Mouse (Mus musculus): ENCODE data around the gene Gm5129. TPM values are rescaled to one million over a fixed set of nuclear protein-coding genes. Genes with fewer than 3 reads are reported as not detected.
"Not testable (repeated sequence)": the region's sequence is repeated elsewhere in the genome, so short reads cannot be mapped to it uniquely, and the experiment has no call there.

Gene Gm5129
- polyA plus RNA-seq, 1 experiment from 2014 or later: not detected

GRCm38 (mm10) chr5:29741093-29741492, 5.4 kb upstream of the Gm5129 start:
- Histone ChIP-seq H3K4me3 (ENCODE audit: inconsistent target) (no peak overlapping the region), H3K36me3 (ENCODE audit: inconsistent target) (no peaks in the 10 kb centered on the region), H3K27ac (no peak overlapping the region), H3K79me2 (ENCODE audit: inconsistent target) (peaks cover 100% of the 10 kb centered on the region)
- 85% methylated on average over 4 of the region's 4 CpGs for WGBS (ENCODE audit: missing documents)

GRCm38 (mm10) chr5:29740651-29741050, 4.9 kb upstream of the Gm5129 start:
- no peak overlapping the region for H3K27ac ChIP-seq
- H3K36me3 ChIP-seq (ENCODE audit: inconsistent target): no peaks in the 10 kb centered on the region
- peaks cover 98% of the 10 kb centered on the region for H3K79me2 ChIP-seq (ENCODE audit: inconsistent target)
- H3K4me3 ChIP-seq (ENCODE audit: inconsistent target): no peak overlapping the region
- WGBS (ENCODE audit: missing documents): 56% methylated on average over 1 of the region's 1 CpGs

GRCm38 (mm10) chr5:29738076-29738475, 2.3 kb upstream of the Gm5129 start:
- H3K36me3 ChIP-seq (ENCODE audit: inconsistent target): no peaks in the 10 kb centered on the region
- peaks cover 72% of the 10 kb centered on the region for H3K79me2 ChIP-seq (ENCODE audit: inconsistent target)
- WGBS (ENCODE audit: missing documents): 70% methylated on average over 4 of the region's 4 CpGs
- no peak overlapping the region for H3K27ac ChIP-seq
- H3K4me3 ChIP-seq (ENCODE audit: inconsistent target): no peak overlapping the region

GRCm38 (mm10) chr5:29737471-29737870, 1.7 kb upstream of the Gm5129 start:
- peaks cover 66% of the 10 kb centered on the region for H3K79me2 ChIP-seq (ENCODE audit: inconsistent target)
- H3K27ac ChIP-seq: peak overlapping the region; percentile 79; the same call in 1 of the 2 replicates
- H3K4me3 ChIP-seq (ENCODE audit: inconsistent target): peak overlapping the region; percentile 85
- H3K36me3 ChIP-seq (ENCODE audit: inconsistent target): no peaks in the 10 kb centered on the region
- 98% methylated on average over 5 of the region's 5 CpGs for WGBS (ENCODE audit: missing documents)

- H3K4me3 ChIP-seq (ENCODE audit: inconsistent target): peak overlapping the region; percentile 85
- WGBS (ENCODE audit: missing documents): 25% methylated on average over 9 of the region's 9 CpGs
- peak overlapping the region; percentile 79 for H3K27ac ChIP-seq
Measured at GRCm38 (mm10) chr5:29736942-29737341, 1.2 kb upstream of the Gm5129 start.

GRCm38 (mm10) chr5:29736073-29736900, 551 bp upstream of the Gm5129 start:
- peaks cover 54% of the 10 kb centered on the region for H3K79me2 ChIP-seq (ENCODE audit: inconsistent target)
- WGBS (ENCODE audit: missing documents): under 1% methylated on average over 37 of the region's 48 CpGs

More at GRCm38 (mm10) chr5:29736942-29737341, 1.2 kb upstream of the Gm5129 start:
- peaks cover 61% of the 10 kb centered on the region for H3K79me2 ChIP-seq (ENCODE audit: inconsistent target)
- H3K36me3 ChIP-seq (ENCODE audit: inconsistent target): no peaks in the 10 kb centered on the region

GRCm38 (mm10) chr5:29734831-29735510, 765 bp downstream of the Gm5129 start:
- Histone ChIP-seq H3K4me3 (ENCODE audit: inconsistent target) (peak overlapping the region; percentile 85), H3K36me3 (ENCODE audit: inconsistent target) (no peaks in the 10 kb centered on the region), H3K27ac (peak overlapping the region; percentile 91), H3K79me2 (ENCODE audit: inconsistent target) (peaks cover 41% of the 10 kb centered on the region)
- 53% methylated on average over 6 of the region's 6 CpGs for WGBS (ENCODE audit: missing documents)

More at GRCm38 (mm10) chr5:29736073-29736900, 551 bp upstream of the Gm5129 start:
- Histone ChIP-seq H3K36me3 (ENCODE audit: inconsistent target) (no peaks in the 10 kb centered on the region), H3K4me3 (ENCODE audit: inconsistent target) (peak overlapping the region; percentile 85), H3K27ac (peak overlapping the region; percentile 79)

GRCm38 (mm10) chr5:29726070-29726469, 9.7 kb downstream of the Gm5129 start:
- H3K4me3 ChIP-seq (ENCODE audit: inconsistent target); H3K27ac ChIP-seq; H3K79me2 ChIP-seq (ENCODE audit: inconsistent target); H3K36me3 ChIP-seq (ENCODE audit: inconsistent target): not testable (repeated sequence)
- WGBS (ENCODE audit: missing documents): 88% methylated on average over 4 of the region's 5 CpGs

- 94% methylated on average over 2 of the region's 2 CpGs for WGBS (ENCODE audit: missing documents)
- Histone ChIP-seq H3K79me2 (ENCODE audit: inconsistent target) (no peaks in the 10 kb centered on the region), H3K36me3 (ENCODE audit: inconsistent target) (no peaks in the 10 kb centered on the region), H3K4me3 (ENCODE audit: inconsistent target) (no peak overlapping the region), H3K27ac (no peak overlapping the region)
Measured at GRCm38 (mm10) chr5:29725369-29725768, 10.4 kb downstream of the Gm5129 start.

GRCm38 (mm10) chr5:29721159-29721558, 14.6 kb downstream of the Gm5129 start:
- Histone ChIP-seq H3K27ac (no peak overlapping the region), H3K36me3 (ENCODE audit: inconsistent target) (no peaks in the 10 kb centered on the region), H3K4me3 (ENCODE audit: inconsistent target) (no peak overlapping the region), H3K79me2 (ENCODE audit: inconsistent target) (no peaks in the 10 kb centered on the region)
- WGBS (ENCODE audit: missing documents): 44% methylated on average over 1 of the region's 1 CpGs

GRCm38 (mm10) chr5:29712906-29713305, 22.8 kb downstream of the Gm5129 start:
- WGBS (ENCODE audit: missing documents): 83% methylated on average over 1 of the region's 1 CpGs
- no peaks in the 10 kb centered on the region for H3K36me3 ChIP-seq (ENCODE audit: inconsistent target)
- H3K4me3 ChIP-seq (ENCODE audit: inconsistent target): no peak overlapping the region
- no peak overlapping the region for H3K27ac ChIP-seq
- H3K79me2 ChIP-seq (ENCODE audit: inconsistent target): no peaks in the 10 kb centered on the region

- H3K79me2 ChIP-seq (ENCODE audit: inconsistent target): no peaks in the 10 kb centered on the region
- no peaks in the 10 kb centered on the region for H3K36me3 ChIP-seq (ENCODE audit: inconsistent target)
- H3K4me3 ChIP-seq (ENCODE audit: inconsistent target): no peak overlapping the region
- H3K27ac ChIP-seq: no peak overlapping the region
Measured at GRCm38 (mm10) chr5:29711631-29712030, 24.1 kb downstream of the Gm5129 start.

- Histone ChIP-seq H3K36me3 (ENCODE audit: inconsistent target) (no peaks in the 10 kb centered on the region), H3K79me2 (ENCODE audit: inconsistent target) (no peaks in the 10 kb centered on the region), H3K27ac (no peak overlapping the region), H3K4me3 (ENCODE audit: inconsistent target) (no peak overlapping the region)
- WGBS (ENCODE audit: missing documents): 66% methylated on average over 5 of the region's 5 CpGs
Measured at GRCm38 (mm10) chr5:29708258-29708657, 27.5 kb downstream of the Gm5129 start.

GRCm38 (mm10) chr5:29707241-29707640, 28.5 kb downstream of the Gm5129 start:
- H3K36me3 ChIP-seq (ENCODE audit: inconsistent target): no peaks in the 10 kb centered on the region
- no peaks in the 10 kb centered on the region for H3K79me2 ChIP-seq (ENCODE audit: inconsistent target)
- H3K27ac ChIP-seq: no peak overlapping the region
- WGBS (ENCODE audit: missing documents): 92% methylated on average over 4 of the region's 4 CpGs
- no peak overlapping the region for H3K4me3 ChIP-seq (ENCODE audit: inconsistent target)

- no peaks in the 10 kb centered on the region for H3K79me2 ChIP-seq (ENCODE audit: inconsistent target)
- no peaks in the 10 kb centered on the region for H3K36me3 ChIP-seq (ENCODE audit: inconsistent target)
- no peak overlapping the region for H3K4me3 ChIP-seq (ENCODE audit: inconsistent target)
- H3K27ac ChIP-seq: no peak overlapping the region
- 100% methylated on average over 1 of the region's 2 CpGs for WGBS (ENCODE audit: missing documents)
Measured at GRCm38 (mm10) chr5:29699520-29700202, 36.1 kb downstream of the Gm5129 start.
